Mouse (Mus musculus) right cerebral cortex, adult 2 months (tissue): ENCODE data around the gene Eif2b5.
A peak's percentile ranks its signal among the peaks of the same experiment; 100 is the strongest.
"Not testable (repeated sequence)": the region's sequence is repeated elsewhere in the genome, so short reads cannot be mapped to it uniquely, and the experiment has no call there.

ENCODE experiments used
- DNase-seq, 2 experiments: peaks; one replicate each; pipeline ENCODE4 v3.0.0; 2021 to 2022; ENCODE audit warnings: low spot score in 2 of 2

Gene Eif2b5

GRCm38 (mm10) chr16:20498677-20499475 is at the start of gene Eif2b5:
TSS of gene Eif2b5 (plus strand) at chr16:20498817.
- peak; percentile 96 to 99 for DNase-seq

- DNase-seq, result no peak
Measured at GRCm38 (mm10) chr16:20451774-20452173, 46.8 kb upstream of the Eif2b5 start.

- no peak for DNase-seq
Measured at GRCm38 (mm10) chr16:20454155-20454654, 44.4 kb upstream of the Eif2b5 start.

- no peak for DNase-seq
Measured at GRCm38 (mm10) chr16:20456106-20456505, 42.5 kb upstream of the Eif2b5 start.

GRCm38 (mm10) chr16:20458736-20459135 is 39.9 kb upstream of the Eif2b5 start:
- DNase-seq, result not testable (repeated sequence)

GRCm38 (mm10) chr16:20464725-20465124 is 33.9 kb upstream of the Eif2b5 start:
- no peak for DNase-seq

- DNase-seq, result no peak
Measured at GRCm38 (mm10) chr16:20470981-20471380, 27.6 kb upstream of the Eif2b5 start.

- no peak for DNase-seq
Measured at GRCm38 (mm10) chr16:20471686-20472085, 26.9 kb upstream of the Eif2b5 start.

GRCm38 (mm10) chr16:20473748-20474147 is 24.9 kb upstream of the Eif2b5 start:
- DNase-seq, result no peak

- DNase-seq, result no peak
Measured at GRCm38 (mm10) chr16:20474211-20474610, 24.4 kb upstream of the Eif2b5 start.

- no peak for DNase-seq
Measured at GRCm38 (mm10) chr16:20474786-20475185, 23.8 kb upstream of the Eif2b5 start.

- no peak for DNase-seq
Measured at GRCm38 (mm10) chr16:20475335-20475734, 23.3 kb upstream of the Eif2b5 start.

- no peak for DNase-seq
Measured at GRCm38 (mm10) chr16:20476857-20477256, 21.8 kb upstream of the Eif2b5 start.

GRCm38 (mm10) chr16:20477270-20477669 is 21.3 kb upstream of the Eif2b5 start:
- DNase-seq, result no peak

- no peak for DNase-seq
Measured at GRCm38 (mm10) chr16:20478504-20478903, 20.1 kb upstream of the Eif2b5 start.

- not testable (repeated sequence) for DNase-seq
Measured at GRCm38 (mm10) chr16:20479026-20479760, 19.4 kb upstream of the Eif2b5 start.

- peak; percentile 27 to 30 for DNase-seq
Measured at GRCm38 (mm10) chr16:20480115-20480514, 18.5 kb upstream of the Eif2b5 start.

- DNase-seq, result no peak
Measured at GRCm38 (mm10) chr16:20481746-20482145, 16.9 kb upstream of the Eif2b5 start.

GRCm38 (mm10) chr16:20483716-20484115 is 14.9 kb upstream of the Eif2b5 start:
- DNase-seq, result not testable (repeated sequence)

- DNase-seq, result no peak
Measured at GRCm38 (mm10) chr16:20485061-20485460, 13.6 kb upstream of the Eif2b5 start.

GRCm38 (mm10) chr16:20486048-20486447 is 12.6 kb upstream of the Eif2b5 start:
- DNase-seq, result no peak

- no peak for DNase-seq
Measured at GRCm38 (mm10) chr16:20488151-20488550, 10.5 kb upstream of the Eif2b5 start.

GRCm38 (mm10) chr16:20488751-20489150 is 9.9 kb upstream of the Eif2b5 start:
- not testable (repeated sequence) for DNase-seq
